Mouse (Mus musculus): ENCODE measurements at regions not wholly inside any gene's neighbourhood (a gene's known extent, or its start where the extent isn't known, plus 50 kb on each side); places are given as distances from the start of the nearest gene placed in this dataset.
A peak's percentile ranks its signal among the peaks of the same experiment; 100 is the strongest.

DNA sequence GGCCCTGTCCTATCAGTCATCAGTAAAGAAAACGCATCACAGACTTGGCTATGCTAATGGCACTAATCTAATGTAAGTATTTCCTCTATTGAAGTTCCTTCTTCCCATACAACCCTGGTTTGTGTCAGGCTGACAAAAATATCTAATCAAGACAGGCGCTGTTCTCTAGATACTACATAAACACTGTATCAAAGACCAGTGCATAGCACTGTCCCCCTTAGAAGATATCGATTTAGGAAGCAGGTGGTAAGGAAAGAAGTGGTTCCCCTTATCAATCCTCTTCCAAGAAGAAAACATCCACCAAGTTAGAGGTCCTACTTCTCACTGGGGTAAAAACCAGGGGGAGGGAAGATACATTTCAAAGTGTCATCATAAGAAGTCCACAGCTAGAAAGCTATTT is 97.5 kb downstream of the Rchy1 start:
- TF ChIP-seq ZNF384 (IDR thresholded peaks at IDR 0.05; ENCODE audit: low read depth, low read length) = no peak
- no peak for TF ChIP-seq MAFK (IDR thresholded peaks at IDR 0.05; ENCODE audit: insufficient read depth, low read depth, low read length)
- TF ChIP-seq ZC3H11A (IDR thresholded peaks at IDR 0.05; ENCODE audit: borderline replicate concordance, low read depth, low read length) = no peak
- no peak for TF ChIP-seq HCFC1 (IDR thresholded peaks at IDR 0.05; ENCODE audit: borderline replicate concordance, insufficient read depth, low read length)
- TF ChIP-seq CHD2 (IDR thresholded peaks at IDR 0.05; ENCODE audit: low read depth, low read length) = no peak
- H3K4me3 ChIP-seq (ENCODE audit: insufficient read depth in 1 of 2, low read depth in 1 of 2, low read length in 2 of 2, poor library complexity in 1 of 2, severe bottlenecking in 1 of 2) = no peak overlapping the region
- H3K9ac ChIP-seq (ENCODE audit: insufficient read depth, low read depth, low read length, poor library complexity, severe bottlenecking) = no peak overlapping the region
- no peaks in the 10 kb centered on the region for H3K36me3 ChIP-seq (ENCODE audit: control insufficient read depth, insufficient read depth, low read length, poor library complexity, severe bottlenecking)
- H3K4me1 ChIP-seq (ENCODE audit: control insufficient read depth in 2 of 2, insufficient read depth in 2 of 2, low read length in 2 of 2, poor library complexity in 1 of 2) = peaks cover 2 to 4% of the 10 kb centered on the region in 2 experiments; a peak in 1 of 4 replicates
- no peak overlapping the region for H3K27ac ChIP-seq (ENCODE audit: insufficient read depth, low read depth, low read length, poor library complexity, severe bottlenecking)
- no peak for DNase-seq (ENCODE audit: low read depth, low spot score)
- no peaks in the 10 kb centered on the region for H3K9me3 ChIP-seq (ENCODE audit: control insufficient read depth, insufficient read depth, low read depth, low read length)
- in situ Hi-C loops (cut with MboI; ENCODE audit: low sequenced_read_pairs in 2 of 2, unreplicated experiment in 2 of 2) = no loop called here

DNA sequence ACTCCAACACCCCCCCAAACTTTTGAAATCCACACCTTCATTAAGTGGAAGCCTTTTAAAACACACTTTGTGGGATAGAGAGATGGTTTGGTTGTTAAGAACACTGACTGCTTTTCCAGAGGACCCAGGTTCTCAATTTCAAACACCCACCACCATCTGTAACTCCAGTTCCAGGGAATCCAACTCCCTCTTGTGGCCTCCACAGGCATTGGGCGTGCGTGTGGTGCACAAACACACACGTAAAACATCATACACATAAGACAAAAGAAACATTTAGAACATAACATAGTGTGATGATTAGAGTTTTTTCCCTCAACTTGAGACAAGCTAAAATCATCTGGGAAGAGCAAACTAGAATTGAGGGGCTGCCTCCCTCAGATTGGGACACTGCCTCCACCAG is 100.0 kb downstream of the Rchy1 start:
- no peak for DNase-seq (ENCODE audit: low read depth, low spot score)
- no peak for TF ChIP-seq MAFK (IDR thresholded peaks at IDR 0.05; ENCODE audit: insufficient read depth, low read depth, low read length)
- TF ChIP-seq ZC3H11A (IDR thresholded peaks at IDR 0.05; ENCODE audit: borderline replicate concordance, low read depth, low read length) = peak; percentile 41; the same call in 1 of the 2 replicates
- H3K27ac ChIP-seq (ENCODE audit: insufficient read depth, low read depth, low read length, poor library complexity, severe bottlenecking) = no peak overlapping the region
- no peak overlapping the region for H3K4me3 ChIP-seq (ENCODE audit: insufficient read depth in 1 of 2, low read depth in 1 of 2, low read length in 2 of 2, poor library complexity in 1 of 2, severe bottlenecking in 1 of 2)
- no peaks in the 10 kb centered on the region for H3K36me3 ChIP-seq (ENCODE audit: control insufficient read depth, insufficient read depth, low read length, poor library complexity, severe bottlenecking)
- H3K9ac ChIP-seq (ENCODE audit: insufficient read depth, low read depth, low read length, poor library complexity, severe bottlenecking) = no peak overlapping the region
- H3K9me3 ChIP-seq (ENCODE audit: control insufficient read depth, insufficient read depth, low read depth, low read length) = no peaks in the 10 kb centered on the region
- no peaks in the 10 kb centered on the region for H3K4me1 ChIP-seq (ENCODE audit: control insufficient read depth in 2 of 2, insufficient read depth in 2 of 2, low read length in 2 of 2, poor library complexity in 1 of 2)
- in situ Hi-C loops (cut with MboI; ENCODE audit: low sequenced_read_pairs in 2 of 2, unreplicated experiment in 2 of 2) = no loop called here

DNA sequence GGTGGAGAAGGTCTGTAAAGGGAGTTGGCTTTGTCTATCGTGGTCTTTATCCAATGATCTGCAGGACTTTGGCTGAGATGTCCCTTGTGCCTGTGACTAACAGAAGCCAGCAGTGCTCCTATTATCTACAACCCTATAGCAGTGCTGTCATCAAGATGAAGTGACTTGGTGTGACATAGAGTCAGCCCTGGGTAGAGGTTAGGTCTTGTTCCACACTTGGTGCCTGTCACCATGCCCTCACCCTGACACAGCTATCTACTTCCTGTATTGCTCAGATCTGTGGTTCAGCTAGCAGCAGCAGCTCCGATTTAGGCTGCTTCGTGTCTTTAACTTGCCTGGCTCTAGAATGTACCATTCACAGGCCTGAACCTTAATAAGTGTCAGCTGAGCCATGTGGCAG is 100.6 kb downstream of the Rchy1 start:
- Histone ChIP-seq H3K36me3 (ENCODE audit: control insufficient read depth, insufficient read depth, low read length, poor library complexity, severe bottlenecking) (no peaks in the 10 kb centered on the region), H3K27ac (ENCODE audit: insufficient read depth, low read depth, low read length, poor library complexity, severe bottlenecking) (no peak overlapping the region), H3K9me3 (ENCODE audit: control insufficient read depth, insufficient read depth, low read depth, low read length) (no peaks in the 10 kb centered on the region), H3K9ac (ENCODE audit: insufficient read depth, low read depth, low read length, poor library complexity, severe bottlenecking) (no peak overlapping the region), H3K4me3 (ENCODE audit: insufficient read depth in 1 of 2, low read depth in 1 of 2, low read length in 2 of 2, poor library complexity in 1 of 2, severe bottlenecking in 1 of 2) (no peak overlapping the region), H3K4me1 (ENCODE audit: control insufficient read depth in 2 of 2, insufficient read depth in 2 of 2, low read length in 2 of 2, poor library complexity in 1 of 2) (no peaks in the 10 kb centered on the region)
- DNase-seq (ENCODE audit: low read depth, low spot score) = no peak
- in situ Hi-C loops (cut with MboI; ENCODE audit: low sequenced_read_pairs in 2 of 2, unreplicated experiment in 2 of 2) = no loop called here
- no peak for TF ChIP-seq ZNF384 (IDR thresholded peaks at IDR 0.05; ENCODE audit: low read depth, low read length)
- no peak for TF ChIP-seq ZC3H11A (IDR thresholded peaks at IDR 0.05; ENCODE audit: borderline replicate concordance, low read depth, low read length)
- TF ChIP-seq CHD2 (IDR thresholded peaks at IDR 0.05; ENCODE audit: low read depth, low read length) = no peak
- no peak for TF ChIP-seq MAFK (IDR thresholded peaks at IDR 0.05; ENCODE audit: insufficient read depth, low read depth, low read length)
- no peak for TF ChIP-seq HCFC1 (IDR thresholded peaks at IDR 0.05; ENCODE audit: borderline replicate concordance, insufficient read depth, low read length)

DNA sequence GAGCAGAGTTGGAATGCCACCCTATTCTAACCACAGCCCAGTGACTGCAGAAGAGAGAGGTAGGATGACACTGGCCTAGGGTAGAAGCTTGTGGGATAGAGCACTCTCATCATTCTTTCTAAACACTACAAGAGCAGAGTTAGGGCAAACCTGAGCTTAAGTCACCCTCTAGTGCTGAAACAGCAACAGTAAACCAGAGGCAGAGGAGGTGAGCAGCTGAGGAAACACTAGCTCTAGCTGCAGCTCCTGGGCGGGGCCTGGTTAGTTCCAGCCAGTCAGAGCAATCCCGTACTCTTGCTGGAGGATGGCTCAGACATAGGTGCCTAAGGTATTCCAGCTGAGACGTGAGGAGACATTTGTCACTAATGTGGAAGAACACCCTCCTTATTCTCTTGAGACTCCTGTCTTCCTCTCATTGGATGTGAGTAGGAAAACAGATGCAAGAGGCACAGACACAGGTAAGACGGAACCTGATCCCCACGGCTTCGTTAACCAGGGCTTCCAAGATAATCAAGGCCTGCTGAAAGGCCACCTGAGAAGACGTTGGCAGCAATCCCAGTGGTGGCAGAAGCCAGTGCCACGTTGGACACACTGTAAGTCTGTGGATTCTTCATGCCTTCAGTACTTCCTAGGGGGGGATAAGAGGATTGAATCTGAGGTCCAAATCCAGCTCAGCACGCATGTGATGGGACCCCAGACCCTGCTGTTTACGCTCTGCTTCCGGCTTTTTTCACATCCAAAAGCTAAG is 101.3 kb downstream of the Rchy1 start:
- no peaks in the 10 kb centered on the region for H3K36me3 ChIP-seq (ENCODE audit: control insufficient read depth, insufficient read depth, low read length, poor library complexity, severe bottlenecking)
- DNase-seq (ENCODE audit: low read depth, low spot score) = no peak
- TF ChIP-seq MAFK (IDR thresholded peaks at IDR 0.05; ENCODE audit: insufficient read depth, low read depth, low read length) (no peak), CHD2 (IDR thresholded peaks at IDR 0.05; ENCODE audit: low read depth, low read length) (no peak), HCFC1 (IDR thresholded peaks at IDR 0.05; ENCODE audit: borderline replicate concordance, insufficient read depth, low read length) (no peak), ZNF384 (IDR thresholded peaks at IDR 0.05; ENCODE audit: low read depth, low read length) (no peak), ZC3H11A (IDR thresholded peaks at IDR 0.05; ENCODE audit: borderline replicate concordance, low read depth, low read length) (peak; percentile 63)
- in situ Hi-C loops (cut with MboI; ENCODE audit: low sequenced_read_pairs in 2 of 2, unreplicated experiment in 2 of 2) = no loop called here
- H3K9ac ChIP-seq (ENCODE audit: insufficient read depth, low read depth, low read length, poor library complexity, severe bottlenecking) = no peak overlapping the region
- no peak overlapping the region for H3K4me3 ChIP-seq (ENCODE audit: insufficient read depth in 1 of 2, low read depth in 1 of 2, low read length in 2 of 2, poor library complexity in 1 of 2, severe bottlenecking in 1 of 2)
- no peak overlapping the region for H3K27ac ChIP-seq (ENCODE audit: insufficient read depth, low read depth, low read length, poor library complexity, severe bottlenecking)
- no peaks in the 10 kb centered on the region for H3K9me3 ChIP-seq (ENCODE audit: control insufficient read depth, insufficient read depth, low read depth, low read length)
- no peaks in the 10 kb centered on the region for H3K4me1 ChIP-seq (ENCODE audit: control insufficient read depth in 2 of 2, insufficient read depth in 2 of 2, low read length in 2 of 2, poor library complexity in 1 of 2)

DNA sequence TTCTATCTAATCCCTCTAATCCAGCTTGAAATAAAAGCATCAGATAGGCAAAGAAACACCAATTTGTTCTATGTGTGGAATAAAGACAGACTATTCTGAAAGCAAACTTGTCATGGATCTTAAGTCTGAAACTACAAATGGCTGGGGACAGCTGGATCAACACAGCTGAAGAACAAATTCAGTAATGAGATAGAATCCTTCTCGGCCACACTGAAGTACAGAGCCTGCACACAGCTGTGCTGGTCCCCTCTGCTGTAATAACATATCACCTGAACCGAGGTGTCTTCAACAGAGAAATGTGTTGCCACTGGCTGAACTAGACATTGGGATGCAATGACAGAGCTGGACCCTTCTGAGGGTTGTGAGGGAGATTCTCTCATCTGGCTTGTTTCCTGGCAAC is 102.4 kb downstream of the Rchy1 start:
- DNase-seq (ENCODE audit: low read depth, low spot score) = no peak
- no peak overlapping the region for H3K4me3 ChIP-seq (ENCODE audit: insufficient read depth in 1 of 2, low read depth in 1 of 2, low read length in 2 of 2, poor library complexity in 1 of 2, severe bottlenecking in 1 of 2)
- H3K9ac ChIP-seq (ENCODE audit: insufficient read depth, low read depth, low read length, poor library complexity, severe bottlenecking) = no peak overlapping the region
- H3K9me3 ChIP-seq (ENCODE audit: control insufficient read depth, insufficient read depth, low read depth, low read length) = no peaks in the 10 kb centered on the region
- no peaks in the 10 kb centered on the region for H3K36me3 ChIP-seq (ENCODE audit: control insufficient read depth, insufficient read depth, low read length, poor library complexity, severe bottlenecking)
- TF ChIP-seq CHD2 (IDR thresholded peaks at IDR 0.05; ENCODE audit: low read depth, low read length) (no peak), HCFC1 (IDR thresholded peaks at IDR 0.05; ENCODE audit: borderline replicate concordance, insufficient read depth, low read length) (no peak), MAFK (IDR thresholded peaks at IDR 0.05; ENCODE audit: insufficient read depth, low read depth, low read length) (no peak), ZNF384 (IDR thresholded peaks at IDR 0.05; ENCODE audit: low read depth, low read length) (no peak), ZC3H11A (IDR thresholded peaks at IDR 0.05; ENCODE audit: borderline replicate concordance, low read depth, low read length) (no peak)
- in situ Hi-C loops (cut with MboI; ENCODE audit: low sequenced_read_pairs in 2 of 2, unreplicated experiment in 2 of 2) = no loop called here
- no peaks in the 10 kb centered on the region for H3K4me1 ChIP-seq (ENCODE audit: control insufficient read depth in 2 of 2, insufficient read depth in 2 of 2, low read length in 2 of 2, poor library complexity in 1 of 2)
- no peak overlapping the region for H3K27ac ChIP-seq (ENCODE audit: insufficient read depth, low read depth, low read length, poor library complexity, severe bottlenecking)
